Mouse (Mus musculus) CH12F3 (cell line): ENCODE measurements around the gene Map3k7cl.

Experiments
- in situ Hi-C: fragments of 300-500 bp; cut with MboI; formaldehyde crosslinking; loops from 2 replicates; pipeline ENCODE4 v1.14.3; 2020; ENCODE audit warnings: low sequenced_read_pairs

Gene Map3k7cl

GRCm38 (mm10) chr16:87635213-87635755 lies 82.2 kb downstream of the Map3k7cl start:
- in situ Hi-C loops: no loop called here

GRCm38 (mm10) chr16:87635841-87636240 lies 82.7 kb downstream of the Map3k7cl start:
- in situ Hi-C loops: no loop called here

- in situ Hi-C loops: no loop called here
These were observed 85.0 kb downstream of the Map3k7cl start for GRCm38 (mm10) chr16:87638098-87638497.

- in situ Hi-C loops: no loop called here
These were observed 89.1 kb downstream of the Map3k7cl start for GRCm38 (mm10) chr16:87642234-87642633.

GRCm38 (mm10) chr16:87644111-87644770 lies 91.1 kb downstream of the Map3k7cl start:
- in situ Hi-C loops: no loop called here
